In the genomic region with DNA sequence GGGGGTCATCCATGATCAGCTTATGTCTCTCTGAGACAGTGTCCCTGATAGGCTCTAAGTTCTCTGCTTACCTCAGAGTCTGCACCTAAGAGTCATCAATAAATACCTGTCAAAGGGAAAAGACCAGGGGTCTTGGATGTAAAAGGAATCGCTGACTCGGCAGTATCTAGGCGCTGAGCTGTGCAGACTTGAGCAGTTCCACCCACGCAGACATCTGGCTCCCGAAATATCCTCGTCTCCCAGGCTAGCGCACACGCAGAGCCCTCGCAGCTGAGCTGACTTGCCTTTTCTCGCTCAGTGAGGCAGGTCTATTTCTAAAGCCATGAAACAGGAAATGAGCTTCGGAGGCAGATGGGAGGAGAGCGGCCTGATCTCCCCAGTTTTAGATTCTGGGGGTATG, we compare ENCODE assay signal across 12 mouse cellular contexts.
DNase-seq lines count a peak whose midpoint lies in the region; ATAC-seq and TF ChIP-seq lines count a peak whose summit lies in the region.
"Had no signal": no experiment of that assay in that cellular context is flagged by ENCODE, and none has a peak within 500 bp of the region (broad histone marks: within the 10 kb centered on the region; RNA-seq: fewer than 3 reads in every experiment).

No protein-coding gene starts in this region.

- no peak for TF ChIP-seq CTCF in midbrain, postnatal 0 days (IDR thresholded peaks at IDR 0.05)

- no peaks in the 10 kb centered on the region for H3K36me3 ChIP-seq in hindbrain, embryonic 15.5 days
- no peaks in the 10 kb centered on the region for H3K36me3 ChIP-seq in hindbrain, embryonic 16.5 days (ENCODE audit: control insufficient read depth, insufficient read depth, low read length)
- H3K36me3 ChIP-seq in midbrain, postnatal 0 days (ENCODE audit: insufficient read depth, low read length): no peaks in the 10 kb centered on the region
- no peaks in the 10 kb centered on the region for H3K36me3 ChIP-seq in midbrain, embryonic 10.5 days
- no peaks in the 10 kb centered on the region for H3K36me3 ChIP-seq in liver, embryonic 12.5 days
- H3K36me3 ChIP-seq: heart, embryonic 15.5 days; intestine, embryonic 15.5 days; midbrain, embryonic 12.5 days had no signal

- WGBS in hindbrain, embryonic 15.5 days: 73% methylated on average over 12 of the region's 12 CpGs
- WGBS in hindbrain, embryonic 16.5 days: 63% methylated on average over 12 of the region's 12 CpGs
- 82% methylated on average over 12 of the region's 12 CpGs for WGBS in midbrain, postnatal 0 days
- WGBS in midbrain, embryonic 10.5 days: 89% methylated on average over 12 of the region's 12 CpGs
- WGBS in liver, embryonic 12.5 days (ENCODE audit: insufficient replicate concordance): 73% methylated on average over 12 of the region's 12 CpGs

- no peaks in the 10 kb centered on the region for H3K27me3 ChIP-seq in hindbrain, embryonic 15.5 days
- no peaks in the 10 kb centered on the region for H3K27me3 ChIP-seq in hindbrain, embryonic 16.5 days (replicated peaks; ENCODE audit: control insufficient read depth, insufficient read depth, low read length)
- no peaks in the 10 kb centered on the region for H3K27me3 ChIP-seq in midbrain, postnatal 0 days (ENCODE audit: insufficient read depth, low read length)
- H3K27me3 ChIP-seq in midbrain, embryonic 10.5 days (ENCODE audit: low read depth, poor library complexity, severe bottlenecking): no peaks in the 10 kb centered on the region
- H3K27me3 ChIP-seq in liver, embryonic 12.5 days (replicated peaks): no peaks in the 10 kb centered on the region
- H3K27me3 ChIP-seq: intestine, embryonic 15.5 days; midbrain, embryonic 12.5 days had no signal

- intact Hi-C loops in left cerebral cortex, postnatal 10 days (cut with DNase I): no loop called here

- H3K4me3 ChIP-seq in hindbrain, embryonic 15.5 days: no peak overlapping the region
- H3K4me3 ChIP-seq in hindbrain, embryonic 16.5 days (ENCODE audit: low read length): no peak overlapping the region
- no peak overlapping the region for H3K4me3 ChIP-seq in midbrain, postnatal 0 days (ENCODE audit: low read depth, low read length)
- no peak overlapping the region for H3K4me3 ChIP-seq in midbrain, embryonic 10.5 days
- H3K4me3 ChIP-seq in liver, embryonic 12.5 days: no peak overlapping the region
- H3K4me3 ChIP-seq: heart, embryonic 15.5 days; intestine, embryonic 15.5 days; midbrain, embryonic 12.5 days had no signal

- ATAC-seq in hindbrain, embryonic 15.5 days (ENCODE audit: low FRiP score, low read depth): 0 out of 2 replicates have a peak, but pooled peaks have one; percentile 56
- ATAC-seq in hindbrain, embryonic 16.5 days: no peak
- ATAC-seq in midbrain, postnatal 0 days (ENCODE audit: low FRiP score): no peak
- ATAC-seq in liver, embryonic 12.5 days: no peak
- no peak for ATAC-seq in megakaryocyte-erythroid progenitor cell, adult 5-6 weeks (replicated peaks; ENCODE audit: low FRiP score, low TSS enrichment, poor library complexity, severe bottlenecking)
- ATAC-seq: intestine, embryonic 15.5 days had no signal

- H3K9me3 ChIP-seq in hindbrain, embryonic 15.5 days: no peaks in the 10 kb centered on the region
- H3K9me3 ChIP-seq in hindbrain, embryonic 16.5 days (ENCODE audit: control insufficient read depth, low read length): no peaks in the 10 kb centered on the region
- H3K9me3 ChIP-seq in midbrain, postnatal 0 days (ENCODE audit: low read length): no peaks in the 10 kb centered on the region
- no peaks in the 10 kb centered on the region for H3K9me3 ChIP-seq in midbrain, embryonic 10.5 days (replicated peaks)
- H3K9me3 ChIP-seq in liver, embryonic 12.5 days (replicated peaks): no peaks in the 10 kb centered on the region
- H3K9me3 ChIP-seq: heart, embryonic 15.5 days; intestine, embryonic 15.5 days; midbrain, embryonic 12.5 days had no signal

- no peak overlapping the region for H3K4me2 ChIP-seq in hindbrain, embryonic 15.5 days
- no peak overlapping the region for H3K4me2 ChIP-seq in hindbrain, embryonic 16.5 days (ENCODE audit: low read length)
- H3K4me2 ChIP-seq in midbrain, postnatal 0 days (ENCODE audit: low read depth, low read length, poor library complexity, severe bottlenecking): no peak overlapping the region
- H3K4me2 ChIP-seq in liver, embryonic 12.5 days: no peak overlapping the region
- H3K4me2 ChIP-seq: heart, embryonic 15.5 days; intestine, embryonic 15.5 days; midbrain, embryonic 12.5 days had no signal

- peak; percentile 45 for DNase-seq in midbrain, postnatal 0 days (ENCODE audit: low spot score)
- no peak for DNase-seq in midbrain, embryonic 10.5 days (ENCODE audit: low spot score)
- DNase-seq in left cerebral cortex, postnatal 10 days (ENCODE audit: extremely low spot score in 1 of 2, low spot score in 2 of 2): peak; percentile 67 to 68
- DNase-seq in embryo, embryonic 11 days: no peak

- no peak overlapping the region for H3K9ac ChIP-seq in hindbrain, embryonic 15.5 days
- no peak overlapping the region for H3K9ac ChIP-seq in hindbrain, embryonic 16.5 days (ENCODE audit: low read depth, low read length)
- H3K9ac ChIP-seq in midbrain, postnatal 0 days (replicated peaks; ENCODE audit: low read length, poor library complexity, severe bottlenecking): no peak overlapping the region
- no peak overlapping the region for H3K9ac ChIP-seq in liver, embryonic 12.5 days
- H3K9ac ChIP-seq: heart, embryonic 15.5 days; intestine, embryonic 15.5 days; liver, embryonic 14.5 days; midbrain, embryonic 12.5 days had no signal

- H3K27ac ChIP-seq in hindbrain, embryonic 15.5 days (replicated peaks): no peak overlapping the region
- no peak overlapping the region for H3K27ac ChIP-seq in hindbrain, embryonic 16.5 days (ENCODE audit: low read depth, low read length)
- H3K27ac ChIP-seq in midbrain, postnatal 0 days (ENCODE audit: low read depth, low read length): no peak overlapping the region
- H3K27ac ChIP-seq in midbrain, embryonic 10.5 days (replicated peaks): no peak overlapping the region
- H3K27ac ChIP-seq in liver, embryonic 12.5 days: no peak overlapping the region
- H3K27ac ChIP-seq: heart, embryonic 15.5 days; intestine, embryonic 15.5 days; liver, embryonic 14.5 days; midbrain, embryonic 12.5 days had no signal

- H3K4me1 ChIP-seq in hindbrain, embryonic 15.5 days (replicated peaks): no peaks in the 10 kb centered on the region
- H3K4me1 ChIP-seq in hindbrain, embryonic 16.5 days (ENCODE audit: control insufficient read depth, insufficient read depth, low read depth, low read length): no peaks in the 10 kb centered on the region
- no peaks in the 10 kb centered on the region for H3K4me1 ChIP-seq in midbrain, postnatal 0 days (ENCODE audit: insufficient read depth, low read length)
- peaks cover 3% of the 10 kb centered on the region for H3K4me1 ChIP-seq in midbrain, embryonic 10.5 days
- no peaks in the 10 kb centered on the region for H3K4me1 ChIP-seq in liver, embryonic 12.5 days
- H3K4me1 ChIP-seq: intestine, embryonic 15.5 days; midbrain, embryonic 12.5 days had no signal

Comparison
In these comparisons a context has a peak if more than half of its experiments do, and no peak if none do; other contexts are left out.
1. DNase-seq: peak in midbrain, postnatal 0 days (single experiment) and left cerebral cortex, postnatal 10 days (2 of 2); none in midbrain, embryonic 10.5 days (single experiment) and embryo, embryonic 11 days (single experiment).